Mouse (Mus musculus) Patski (cell line): ENCODE measurements around the gene Hist1h3i. TPM values are rescaled to one million over a fixed set of nuclear protein-coding genes. Genes with fewer than 3 reads are reported as not detected.
"Not testable (repeated sequence)": the region's sequence is repeated elsewhere in the genome, so short reads cannot be mapped to it uniquely, and the experiment has no call there.

ENCODE experiments used
- ATAC-seq: fragments of 100-300 bp; one replicate; pipeline ENCODE4 v1.8.0; 2021
- CTCF ChIA-PET: fragments of 350-600 bp; sonication (Branson Sonifier 250); formaldehyde crosslinking; loops from one replicate; lab custom pipeline; 2022; ENCODE audit warnings: inconsistent platforms; lab: Charles Lee
- POLR2A ChIA-PET: fragments of 350-600 bp; sonication (Branson Sonifier 250); formaldehyde crosslinking; loops from one replicate; lab custom pipeline; 2022; ENCODE audit warnings: antibody characterized with exemption, inconsistent platforms; lab: Charles Lee
- DNase-seq: peaks from one replicate; pipeline ENCODE4 v3.0.0-alpha.2; 2011; ENCODE audit warnings: low read depth, low spot score
- H3K27me3 ChIP-seq: fragments of 371-371 bp; one replicate; pipeline ENCODE4 v1.5.1; 2021
- CTCF ChIP-seq: fragments of 100-300 bp; IDR thresholded peaks from one replicate; pipeline ENCODE4 v1.5.1; 2021
- in situ Hi-C: fragments of 300-500 bp; cut with MboI; formaldehyde crosslinking; loops from 3 replicates; pipeline ENCODE4 v1.11.1; 2018; ENCODE audit warnings: low pct_unique_long_range_greater_than_20kb, mixed read lengths
- polyA plus RNA-seq: library from polyadenylated mRNA; unstranded; gene quantifications from one replicate; pipeline ENCODE4 v1.2.3, GENCODE M21; 2021

The Hist1h3i gene
- polyA plus RNA-seq, 1 experiment from 2014 or later, result 1.6 TPM

GRCm38 (mm10) chr13:21795584-21795983, 12.4 kb upstream of the Hist1h3i start:
- in situ Hi-C loops, result loop anchor here (25.0 kb wide), 1 partner anchor 1967 kb away; the partner anchor contains the start of genes Hist1h1a, Hist1h2ab, Hist1h3a and Hist1h3b
- no peak for ATAC-seq
- POLR2A ChIA-PET, result no interaction called here
- no peak for DNase-seq
- no peaks in the 10 kb centered on the region for H3K27me3 ChIP-seq
- no peak for TF ChIP-seq CTCF
- CTCF ChIA-PET, result no interaction called here

DNA sequence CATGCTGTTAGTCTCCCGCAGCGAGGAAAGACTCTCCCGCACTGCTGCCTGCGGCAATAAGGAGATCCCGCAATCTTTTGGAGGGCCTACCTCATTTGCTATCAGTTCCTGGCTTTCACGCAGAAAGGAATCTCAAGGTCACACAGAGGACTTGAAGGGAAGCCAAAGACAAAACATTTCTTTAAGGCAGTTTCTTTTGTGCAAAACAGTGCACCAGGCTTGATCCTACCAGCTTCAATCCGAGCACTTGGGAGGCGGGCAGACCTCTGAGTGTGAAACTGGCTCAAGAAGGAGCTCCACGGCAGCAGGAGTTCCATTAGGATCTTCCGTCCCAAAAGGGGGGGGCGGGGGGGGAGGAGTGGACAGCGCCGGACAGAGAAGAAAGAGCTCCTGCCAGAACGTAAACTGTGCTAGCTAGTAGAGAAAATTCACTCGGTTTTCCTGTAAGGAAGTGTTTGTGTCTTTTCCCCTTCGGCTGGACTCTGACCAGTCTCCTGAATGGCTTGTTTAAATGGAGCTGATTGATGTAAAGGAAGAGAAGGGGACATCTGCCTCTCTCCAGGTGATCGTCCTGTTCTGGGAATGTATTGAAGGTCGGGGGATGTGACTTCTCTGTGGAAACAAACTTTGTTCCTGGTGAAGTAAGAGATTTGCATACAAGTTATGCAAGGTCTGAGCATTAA, 7.6 kb upstream of the Hist1h3i start:
- ChIA-PET CTCF (no interaction called here), POLR2A (no interaction called here)
- in situ Hi-C loops, result loop anchor here (25.0 kb wide), 1 partner anchor 1972 kb away; the partner anchor contains the start of genes Hist1h1a, Hist1h2ab, Hist1h3a and Hist1h3b
- DNase-seq (no peak), ATAC-seq (no peak)
- no peak for TF ChIP-seq CTCF
- no peaks in the 10 kb centered on the region for H3K27me3 ChIP-seq

GRCm38 (mm10) chr13:21789925-21790324, 6.8 kb upstream of the Hist1h3i start:
- CTCF ChIA-PET, result no interaction called here
- no peak for DNase-seq
- in situ Hi-C loops, result loop anchor here (25.0 kb wide), 1 partner anchor 1972 kb away; the partner anchor contains the start of genes Hist1h1a, Hist1h2ab, Hist1h3a and Hist1h3b
- no peak for TF ChIP-seq CTCF
- no peak for ATAC-seq
- no peaks in the 10 kb centered on the region for H3K27me3 ChIP-seq
- POLR2A ChIA-PET, result no interaction called here

GRCm38 (mm10) chr13:21787760-21788593, 4.8 kb upstream of the Hist1h3i start:
- DNase-seq (no peak), ATAC-seq (peak; percentile 18)
- ChIA-PET CTCF (no interaction called here), POLR2A (interaction anchor here (1.1 kb wide), 1 partner anchor 1754 kb away, joined by 3 read pairs; no protein-coding TSS in a partner anchor)
- no peak for TF ChIP-seq CTCF
- in situ Hi-C loops, result loop anchor here (25.0 kb wide), 1 partner anchor 1974 kb away; the partner anchor contains the start of genes Hist1h1a, Hist1h2ab, Hist1h3a and Hist1h3b
- no peaks in the 10 kb centered on the region for H3K27me3 ChIP-seq

GRCm38 (mm10) chr13:21786899-21787629, 3.9 kb upstream of the Hist1h3i start, which contains the start of the genes Hist1h2an and Hist1h2bp:
Hist1h2an (minus strand) TSS chr13:21787218.
Hist1h2bp (plus strand) TSS chr13:21787461.
- in situ Hi-C loops, result loop anchor here (25.0 kb wide), 1 partner anchor 1975 kb away; the partner anchor contains the start of genes Hist1h1a, Hist1h2ab, Hist1h3a and Hist1h3b
- H3K27me3 ChIP-seq, CTCF ChIA-PET: not testable (repeated sequence)
- ATAC-seq (peak; percentile 91), DNase-seq (peak; percentile 99)
- POLR2A ChIA-PET, result interaction anchor here (1.1 kb wide), 1 partner anchor 1754 kb away, joined by 3 read pairs; no protein-coding TSS in a partner anchor

GRCm38 (mm10) chr13:21786189-21786898, 3.2 kb upstream of the Hist1h3i start:
- ATAC-seq (no peak), DNase-seq (no peak)
- H3K27me3 ChIP-seq, result no peaks in the 10 kb centered on the region
- ChIA-PET CTCF (no interaction called here), POLR2A (no interaction called here)
- in situ Hi-C loops, result loop anchor here (25.0 kb wide), 1 partner anchor 1976 kb away; the partner anchor contains the start of genes Hist1h1a, Hist1h2ab, Hist1h3a and Hist1h3b
- TF ChIP-seq CTCF, result no peak

- no peak for DNase-seq
- in situ Hi-C loops, result loop anchor here (25.0 kb wide), 1 partner anchor 1978 kb away; the partner anchor contains the start of genes Hist1h1a, Hist1h2ab, Hist1h3a and Hist1h3b
- no peak for TF ChIP-seq CTCF
- ChIA-PET CTCF (no interaction called here), POLR2A (interaction anchor here (0.9 kb wide), 1 partner anchor 31 kb away, joined by 4 read pairs; the partner anchor contains the start of genes Hist1h2ak and Hist1h2bn)
- H3K27me3 ChIP-seq, result no peaks in the 10 kb centered on the region
- no peak for ATAC-seq
Measured at GRCm38 (mm10) chr13:21784311-21784710, 1.1 kb upstream of the Hist1h3i start.

GRCm38 (mm10) chr13:21783734-21784161, 578 bp upstream of the Hist1h3i start:
- ATAC-seq (no peak), DNase-seq (no peak)
- in situ Hi-C loops, result loop anchor here (25.0 kb wide), 1 partner anchor 1979 kb away; the partner anchor contains the start of genes Hist1h1a, Hist1h2ab, Hist1h3a and Hist1h3b
- TF ChIP-seq CTCF, result no peak
- H3K27me3 ChIP-seq, result no peaks in the 10 kb centered on the region
- POLR2A ChIA-PET, result interaction anchor here (0.9 kb wide), 1 partner anchor 30 kb away, joined by 4 read pairs; the partner anchor contains the start of genes Hist1h2ak and Hist1h2bn
- CTCF ChIA-PET, result no interaction called here

GRCm38 (mm10) chr13:21782361-21783254, 562 bp downstream of the Hist1h3i start:
- POLR2A ChIA-PET, result interaction anchor here (0.6 kb wide), 1 partner anchor 1804 kb away, joined by 3 read pairs; no protein-coding TSS in a partner anchor
- H3K27me3 ChIP-seq, CTCF ChIA-PET, DNase-seq, ATAC-seq: not testable (repeated sequence)
- in situ Hi-C loops, result loop anchor here (25.0 kb wide), 1 partner anchor 1980 kb away; the partner anchor contains the start of genes Hist1h1a, Hist1h2ab, Hist1h3a and Hist1h3b
